Mouse (Mus musculus) hindbrain, embryonic 13.5 days (tissue): ENCODE measurements around the gene Casc4. TPM values are rescaled to one million over a fixed set of nuclear protein-coding genes. Genes with fewer than 3 reads are reported as not detected.

Experiments used
- ATAC-seq: fragments of 200-750 bp; cut with Nextera tagmentation; 2 replicates; pipeline ENCODE4 v1.8.0; 2017; ENCODE audit warnings: moderate TSS enrichment; ENCODE audit not compliant: low FRiP score
- H3K27ac ChIP-seq: fragments of 300-500 bp; sonication (generic); 2 replicates; pipeline ENCODE4 v1.5.1; 2015; ENCODE audit warnings: inconsistent platforms, mild to moderate bottlenecking, moderate library complexity
- H3K27me3 ChIP-seq: fragments of 300-500 bp; sonication (generic); 2 replicates; pipeline ENCODE4 v1.6.1; 2015; ENCODE audit warnings: mild to moderate bottlenecking, inconsistent platforms
- H3K36me3 ChIP-seq: fragments of 300-500 bp; sonication (generic); 2 replicates; pipeline ENCODE4 v1.6.1; 2015; ENCODE audit warnings: mild to moderate bottlenecking, inconsistent platforms
- H3K4me1 ChIP-seq: fragments of 300-500 bp; sonication (generic); replicated peaks from 2 replicates; pipeline ENCODE4 v1.6.1; 2015; ENCODE audit warnings: inconsistent platforms
- H3K4me2 ChIP-seq: fragments of 300-500 bp; sonication (generic); 2 replicates; pipeline ENCODE4 v1.6.1; 2015; ENCODE audit warnings: inconsistent platforms, mild to moderate bottlenecking, moderate library complexity
- H3K4me3 ChIP-seq: fragments of 300-500 bp; sonication (generic); 2 replicates; pipeline ENCODE4 v1.5.1; 2015; ENCODE audit warnings: mild to moderate bottlenecking, inconsistent platforms
- H3K9ac ChIP-seq: fragments of 300-500 bp; sonication (generic); 2 replicates; pipeline ENCODE4 v1.6.1; 2015; ENCODE audit warnings: mild to moderate bottlenecking, inconsistent platforms
- H3K9me3 ChIP-seq: fragments of 300-500 bp; sonication (generic); 2 replicates; pipeline ENCODE4 v1.6.1; 2016; ENCODE audit warnings: inconsistent platforms
- WGBS: fragments of 180-500 bp; shearing (Covaris S2); methylation state at CpG from one replicate; pipeline ENCODE4 v1.1.7; 2015; 5-methylcytosine and 5-hydroxymethylcytosine counted together
- polyA plus RNA-seq: library from polyadenylated mRNA; unstranded; fragments of >200 nt; fragmentation: Nextera tagmentation; extraction: Ambion mirVana; gene quantifications from 2 replicates; pipeline ENCODE4 v1.2.1, GENCODE M21; 2015

Casc4 gene
- polyA plus RNA-seq, 1 experiment from 2014 or later = 33.6 TPM

DNA sequence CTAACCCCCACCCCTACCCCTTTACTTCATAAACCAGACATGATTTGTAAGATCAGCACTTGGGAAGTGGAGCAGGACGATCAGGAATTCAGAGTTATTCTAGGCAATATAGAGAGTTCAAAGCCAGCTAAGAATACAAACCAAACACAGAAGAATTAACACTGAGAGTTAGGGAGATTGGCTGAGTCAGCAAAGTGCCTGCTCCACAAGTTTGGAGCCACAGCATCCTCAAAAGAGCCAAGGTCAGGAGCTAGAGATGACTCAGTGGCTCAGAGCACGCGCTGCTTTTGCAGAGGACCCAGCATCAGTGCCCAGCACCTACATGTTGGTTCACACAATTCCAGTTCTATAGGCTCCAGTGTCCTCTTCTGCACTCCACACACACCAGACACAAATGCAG, 76.6 kb downstream of the Casc4 start:
- no peaks in the 10 kb centered on the region for H3K36me3 ChIP-seq
- no peaks in the 10 kb centered on the region for H3K9me3 ChIP-seq
- no peak overlapping the region for H3K9ac ChIP-seq
- H3K27me3 ChIP-seq = no peaks in the 10 kb centered on the region
- H3K4me2 ChIP-seq = no peak overlapping the region
- no peaks in the 10 kb centered on the region for H3K4me1 ChIP-seq
- 90% methylated on average over 3 of the region's 3 CpGs for WGBS
- ATAC-seq = no peak
- H3K27ac ChIP-seq = no peak overlapping the region
- H3K4me3 ChIP-seq = no peak overlapping the region

DNA sequence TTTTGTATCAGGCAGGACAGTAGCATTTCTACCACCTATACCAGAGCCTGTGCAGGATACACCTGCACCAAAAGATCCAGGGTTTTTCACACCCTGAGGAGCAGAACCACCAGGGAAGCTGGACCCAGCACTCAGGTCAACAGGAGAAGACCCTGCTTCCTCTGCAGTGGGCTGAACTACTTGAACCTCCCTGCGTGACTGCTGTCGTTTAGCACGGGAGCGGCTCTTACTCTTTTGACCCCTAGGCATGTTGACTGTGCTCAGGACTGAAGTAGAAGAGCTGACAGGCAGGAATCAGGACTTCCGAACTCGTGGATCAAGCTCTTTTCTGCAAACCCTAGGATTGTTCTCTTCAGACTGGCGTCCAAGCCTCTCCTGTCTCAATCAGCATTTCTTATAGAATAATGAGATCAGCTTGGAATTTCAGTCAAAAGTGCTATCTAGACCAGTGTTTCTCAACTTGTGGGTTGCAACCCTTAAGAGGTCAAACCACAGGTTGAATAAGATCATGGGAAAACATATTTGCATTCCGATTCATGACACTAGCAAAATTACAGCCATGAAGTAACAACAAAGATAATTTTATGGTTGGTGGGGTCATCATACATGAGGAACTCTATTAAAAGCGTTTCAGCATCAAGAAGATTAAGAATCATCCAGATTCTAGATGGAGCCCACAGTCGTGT, 88.3 kb downstream of the Casc4 start:
- WGBS = 22% methylated on average over 10 of the region's 10 CpGs
- peaks cover 27% of the 10 kb centered on the region for H3K4me1 ChIP-seq
- peak overlapping the region; percentile 80 for H3K4me2 ChIP-seq
- H3K9ac ChIP-seq = peak overlapping the region; percentile 95
- H3K27ac ChIP-seq = peak overlapping the region; percentile 92
- H3K9me3 ChIP-seq = no peaks in the 10 kb centered on the region
- H3K27me3 ChIP-seq = no peaks in the 10 kb centered on the region
- peak overlapping the region; percentile 98 for H3K4me3 ChIP-seq
- no peak for ATAC-seq
- H3K36me3 ChIP-seq = no peaks in the 10 kb centered on the region

DNA sequence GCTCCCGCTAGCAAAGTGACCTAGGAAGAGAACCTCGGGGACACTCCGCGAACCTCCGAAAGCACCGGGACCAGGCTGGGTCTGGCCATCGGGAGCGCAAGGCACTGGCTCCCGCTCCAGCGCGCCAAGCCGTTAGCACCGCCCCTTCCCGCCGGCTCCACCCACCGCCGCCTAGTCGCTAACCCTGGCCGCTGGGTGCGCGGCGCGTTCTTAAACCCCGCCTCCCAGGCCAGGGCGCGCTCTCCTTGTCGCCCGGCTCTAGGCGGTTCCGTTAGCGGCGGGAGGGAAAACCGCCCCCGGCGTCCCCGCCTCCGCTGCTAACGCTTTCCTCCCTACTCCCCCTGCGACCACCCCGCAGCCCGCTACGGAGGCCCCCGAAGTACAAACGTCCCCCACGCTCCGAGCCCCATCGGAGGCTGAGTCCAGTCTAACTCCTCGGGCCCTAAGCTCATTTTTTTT, 89.0 kb downstream of the Casc4 start, which contains the start of the genes Ctdspl2 and Mageb3:
Ctdspl2 (plus strand) TSS at position 237 of the 459 bp plus-strand sequence.
Mageb3 (minus strand) TSS at position 328 of the 459 bp plus-strand sequence.
- Histone ChIP-seq H3K27ac (peak within 1 kb of the TSS; percentile 92), H3K4me3 (peak within 1 kb of the TSS; percentile 98), H3K9me3 (no peaks in the 10 kb centered on the region), H3K4me2 (peak within 1 kb of the TSS; percentile 80), H3K36me3 (peaks cover 2% of the 10 kb centered on the region; the same call in 1 of the 2 replicates), H3K9ac (peak within 1 kb of the TSS; percentile 95), H3K4me1 (peaks cover 27% of the 10 kb centered on the region), H3K27me3 (no peaks in the 10 kb centered on the region)
- ATAC-seq = peak; percentile 96
- WGBS = under 1% methylated on average over 47 of the region's 48 CpGs

DNA sequence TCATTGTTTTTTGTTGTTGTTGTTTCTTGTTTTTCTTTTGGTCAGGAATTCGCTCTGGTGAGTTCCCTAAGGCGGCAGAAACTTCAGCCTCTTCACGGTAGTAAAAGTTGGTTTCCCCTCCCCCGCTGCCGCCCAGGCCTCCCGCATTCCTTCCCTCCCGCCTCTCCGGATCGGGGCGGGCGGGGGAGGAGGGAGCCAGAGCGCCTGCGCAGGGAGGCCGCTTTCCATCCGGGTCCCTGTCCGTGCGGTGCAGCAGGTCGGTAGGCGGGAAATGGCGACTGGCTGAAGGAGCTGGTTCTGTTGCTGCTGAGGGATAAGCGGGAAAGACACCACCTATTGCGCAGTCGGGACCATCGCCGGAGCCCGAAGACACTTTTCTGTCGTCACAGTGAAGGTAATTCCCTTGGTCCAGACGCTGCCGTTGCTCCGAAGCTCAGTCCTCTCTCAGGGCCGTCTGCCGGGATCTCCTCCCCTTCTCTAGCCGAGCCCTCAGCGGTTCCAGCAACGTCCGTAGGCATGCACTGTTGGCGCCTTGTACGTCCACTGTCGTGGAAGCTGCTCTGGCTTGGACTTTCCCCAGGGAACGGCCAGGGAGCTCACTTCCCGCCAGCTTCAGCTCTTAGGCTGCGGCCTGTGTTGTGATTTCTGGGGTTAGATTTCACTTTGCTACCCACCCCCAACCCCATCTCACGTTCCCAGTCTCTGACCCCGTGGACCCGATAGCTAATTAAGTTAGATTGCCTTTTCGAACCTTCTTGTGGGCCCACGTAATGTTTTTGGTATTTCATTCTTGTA, 89.7 kb downstream of the Casc4 start:
- H3K9ac ChIP-seq = peak overlapping the region; percentile 95
- WGBS = under 1% methylated on average over 47 of the region's 47 CpGs
- peak; percentile 97 for ATAC-seq
- peak overlapping the region; percentile 80 for H3K4me2 ChIP-seq
- peaks cover 4% of the 10 kb centered on the region; the same call in 1 of the 2 replicates for H3K36me3 ChIP-seq
- no peaks in the 10 kb centered on the region for H3K9me3 ChIP-seq
- peaks cover 27% of the 10 kb centered on the region for H3K4me1 ChIP-seq
- peak overlapping the region; percentile 98 for H3K4me3 ChIP-seq
- no peaks in the 10 kb centered on the region for H3K27me3 ChIP-seq
- peak overlapping the region; percentile 92 for H3K27ac ChIP-seq

DNA sequence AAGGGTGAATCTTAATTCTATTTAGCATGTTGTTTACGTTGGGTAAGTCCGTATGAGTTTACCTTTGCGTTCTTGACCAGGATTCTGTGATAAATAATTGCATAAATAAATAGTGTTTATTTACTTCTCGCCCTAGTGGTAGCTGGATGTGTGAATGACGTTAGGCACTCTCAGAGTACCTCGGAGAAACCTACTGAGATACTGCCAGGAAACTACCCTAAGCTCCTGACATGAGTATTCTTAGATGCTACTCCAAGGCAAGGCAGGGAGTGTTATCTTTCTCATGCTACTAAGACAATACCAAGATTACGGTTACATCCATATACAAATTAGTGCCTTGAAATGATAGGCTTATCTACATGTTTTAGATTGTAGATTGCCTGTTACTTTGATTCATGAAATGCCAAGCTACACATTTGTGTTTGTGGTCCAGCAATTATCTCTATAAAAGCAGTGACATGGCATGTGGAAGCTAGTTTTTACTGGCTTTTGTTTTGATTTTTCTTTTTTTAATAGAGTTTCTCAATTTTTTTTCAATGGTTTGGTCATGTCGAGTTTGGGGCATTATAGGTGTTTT, 90.5 kb downstream of the Casc4 start:
- H3K4me3 ChIP-seq = peak overlapping the region; percentile 98
- no peak for ATAC-seq
- WGBS = 18% methylated on average over 8 of the region's 8 CpGs
- H3K4me1 ChIP-seq = peaks cover 27% of the 10 kb centered on the region
- H3K9ac ChIP-seq = peak overlapping the region; percentile 95
- H3K27ac ChIP-seq = peak overlapping the region; percentile 92; the same call in 1 of the 2 replicates
- no peaks in the 10 kb centered on the region for H3K27me3 ChIP-seq
- H3K36me3 ChIP-seq = peaks cover 7% of the 10 kb centered on the region; the same call in 1 of the 2 replicates
- no peaks in the 10 kb centered on the region for H3K9me3 ChIP-seq
- H3K4me2 ChIP-seq = peak overlapping the region; percentile 80

Other genes starting within 250 kb of the Casc4 start
- gene Frmd5, start 59.9 kb upstream of the Casc4 start, polyA plus RNA-seq = 28.8 and 33.0 TPM in 2 replicates
- 40.5 and 42.8 TPM in 2 replicates for gene Ctdspl2, start 89.0 kb downstream of the Casc4 start, polyA plus RNA-seq
- gene Mageb3, start 89.1 kb downstream of the Casc4 start, polyA plus RNA-seq = 0.47 and 0.66 TPM in 2 replicates
- 10.9 and 11.5 TPM in 2 replicates for gene Eif3j1, start 161.6 kb downstream of the Casc4 start, polyA plus RNA-seq